In the genomic region with DNA sequence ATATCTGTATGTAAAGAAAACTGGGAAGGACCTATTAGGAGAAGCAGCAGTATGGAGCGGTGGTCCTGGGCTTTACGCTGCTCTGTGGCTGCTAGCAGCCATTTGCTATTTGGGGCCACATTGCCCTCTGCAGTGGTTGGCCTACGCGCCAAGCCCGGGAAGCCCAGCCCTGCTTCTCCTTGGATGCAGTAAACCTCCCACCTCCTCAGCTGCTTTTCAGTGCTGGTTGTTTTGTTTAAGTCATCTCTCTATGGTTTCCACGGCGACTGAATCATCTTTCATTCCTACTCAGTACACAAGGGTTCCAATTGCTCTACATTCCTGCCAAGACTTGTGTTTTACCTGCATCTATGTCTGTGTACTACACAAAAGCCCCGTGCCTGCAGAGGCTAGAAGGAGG, we compare ENCODE assay signal across 30 mouse cellular contexts. TPM values are rescaled to one million over a fixed set of nuclear protein-coding genes. Genes with fewer than 3 reads are reported as not detected.
DNase-seq lines count a peak whose midpoint lies in the region; ATAC-seq and TF ChIP-seq lines count a peak whose summit lies in the region.
"Had no signal": no experiment of that assay in that cellular context is flagged by ENCODE, and none has a peak within 500 bp of the region (broad histone marks: within the 10 kb centered on the region; RNA-seq: fewer than 3 reads in every experiment).

No protein-coding gene starts in this region.

- no peaks in the 10 kb centered on the region; the same call in 1 of the 2 replicates for H3K4me1 ChIP-seq in embryonic facial prominence, embryonic 14.5 days (ENCODE audit: control insufficient read depth, insufficient read depth, low read length)
- no peaks in the 10 kb centered on the region for H3K4me1 ChIP-seq in embryonic facial prominence, embryonic 10.5 days
- H3K4me1 ChIP-seq: hindbrain, embryonic 13.5 days; kidney, embryonic 15.5 days; limb, embryonic 15.5 days; liver, embryonic 13.5 days; midbrain, embryonic 10.5 days had no signal

- DNase-seq in embryonic facial prominence, embryonic 14.5 days (ENCODE audit: low spot score) = peak; percentile 21
- DNase-seq in embryonic facial prominence, embryonic 10.5 days (ENCODE audit: low spot score) = no peak
- peak in 1 of 2 experiments; percentile 39 for DNase-seq in left cerebral cortex, adult 2 months (ENCODE audit: extremely low spot score in 1 of 2, low spot score in 2 of 2)
- no peak for DNase-seq in left cerebral cortex, adult 11 months (ENCODE audit: low spot score)
- peak; percentile 63 for DNase-seq in R1 (ENCODE audit: low read depth, low spot score)
- peak; percentile 39 for DNase-seq in right cerebral cortex, postnatal 25 days
- no peak for DNase-seq in lung, adult 18-20 months
- DNase-seq in lung, postnatal 14 days = no peak
- DNase-seq: adrenal gland, postnatal 25 days; cerebellum, adult 2 months; cerebellum, postnatal 25 days; gastrocnemius, postnatal 36 days; heart, adult 18-20 months; heart, postnatal 36 days; kidney, adult 18-20 months; kidney, postnatal 25 days; liver, embryonic 13.5 days; lung, embryonic 14.5 days; thymus, adult 2 months; thymus, postnatal 36 days had no signal

- ATAC-seq in embryonic facial prominence, embryonic 14.5 days (ENCODE audit: low read depth) = 0 out of 2 replicates have a peak, but pooled peaks have one; percentile 33
- ATAC-seq: midbrain, embryonic 16.5 days; Patski had no signal

- no peak overlapping the region for H3K4me3 ChIP-seq in embryonic facial prominence, embryonic 14.5 days (ENCODE audit: low read depth, low read length)
- no peak overlapping the region for H3K4me3 ChIP-seq in embryonic facial prominence, embryonic 10.5 days
- no peak overlapping the region for H3K4me3 ChIP-seq in left cerebral cortex, adult 2 months
- H3K4me3 ChIP-seq: hindbrain, embryonic 13.5 days; kidney, embryonic 15.5 days; limb, embryonic 10.5 days; limb, embryonic 15.5 days; liver, embryonic 13.5 days; midbrain, embryonic 10.5 days had no signal

- no peaks in the 10 kb centered on the region for H3K9me3 ChIP-seq in embryonic facial prominence, embryonic 14.5 days (ENCODE audit: control insufficient read depth, low read length)
- no peaks in the 10 kb centered on the region for H3K9me3 ChIP-seq in embryonic facial prominence, embryonic 10.5 days
- H3K9me3 ChIP-seq: hindbrain, embryonic 13.5 days; kidney, embryonic 15.5 days; limb, embryonic 10.5 days; limb, embryonic 15.5 days; liver, embryonic 13.5 days; midbrain, embryonic 10.5 days had no signal

- TF ChIP-seq CTCF in left cerebral cortex, adult 2 months (IDR thresholded peaks at IDR 0.05) = no peak

- WGBS in embryonic facial prominence, embryonic 14.5 days = 86% methylated on average over 8 of the region's 8 CpGs
- 87% methylated on average over 8 of the region's 8 CpGs for WGBS in embryonic facial prominence, embryonic 10.5 days

- no peak overlapping the region for H3K4me2 ChIP-seq in embryonic facial prominence, embryonic 14.5 days (ENCODE audit: low read depth, low read length)
- H3K4me2 ChIP-seq: heart, embryonic 11.5 days; hindbrain, embryonic 13.5 days; kidney, embryonic 15.5 days; limb, embryonic 15.5 days; liver, embryonic 13.5 days; lung, embryonic 14.5 days had no signal

- no peaks in the 10 kb centered on the region for H3K27me3 ChIP-seq in embryonic facial prominence, embryonic 14.5 days (replicated peaks; ENCODE audit: control insufficient read depth, insufficient read depth, low read length)
- H3K27me3 ChIP-seq in embryonic facial prominence, embryonic 10.5 days (replicated peaks; ENCODE audit: low read depth, poor library complexity, severe bottlenecking) = no peaks in the 10 kb centered on the region
- H3K27me3 ChIP-seq: CH12.LX; hindbrain, embryonic 13.5 days; kidney, embryonic 15.5 days; limb, embryonic 15.5 days; liver, embryonic 13.5 days; Patski had no signal

- intact Hi-C loops in left cerebral cortex, adult 2 months (cut with DNase I) = no loop called here

- no peak overlapping the region for H3K9ac ChIP-seq in embryonic facial prominence, embryonic 14.5 days (ENCODE audit: low read depth, low read length)
- H3K9ac ChIP-seq: hindbrain, embryonic 13.5 days; kidney, embryonic 15.5 days; limb, embryonic 15.5 days; liver, embryonic 13.5 days; lung, embryonic 14.5 days had no signal

- peaks cover 50% of the 10 kb centered on the region for H3K36me3 ChIP-seq in embryonic facial prominence, embryonic 14.5 days (ENCODE audit: control insufficient read depth, insufficient read depth, low read length)
- peaks cover 26% of the 10 kb centered on the region for H3K36me3 ChIP-seq in embryonic facial prominence, embryonic 10.5 days (replicated peaks)

- H3K27ac ChIP-seq in embryonic facial prominence, embryonic 14.5 days (replicated peaks; ENCODE audit: low read depth, low read length) = no peak overlapping the region
- no peak overlapping the region for H3K27ac ChIP-seq in embryonic facial prominence, embryonic 10.5 days (replicated peaks)
- 0 out of 2 replicates have a peak overlapping the region, but pooled peaks have one; percentile 41 for H3K27ac ChIP-seq in left cerebral cortex, adult 2 months
- H3K27ac ChIP-seq: hindbrain, embryonic 13.5 days; kidney, embryonic 15.5 days; limb, embryonic 10.5 days; limb, embryonic 15.5 days; liver, embryonic 13.5 days; midbrain, embryonic 10.5 days; stomach, postnatal 0 days had no signal

RNA-seq across cellular contexts. Expression of a gene that starts 24.0 kb away (rescaled TPM):
- polyA plus RNA-seq in embryonic facial prominence, embryonic 14.5 days (2014; fragmentation: Nextera tagmentation; extraction: Ambion mirVana) = 202 and 215 TPM in 2 replicates
- polyA plus RNA-seq in embryonic facial prominence, embryonic 10.5 days (2016; fragmentation: Nextera tagmentation; extraction: Ambion mirVana) = 200 and 214 TPM in 2 replicates
- 100 to 1,000 TPM; 159 to 168 TPM for total RNA-seq in left cerebral cortex, adult 2 months (2021)

RNA-seq across cellular contexts. Expression of a gene that starts 50.8 kb away (rescaled TPM):
- polyA plus RNA-seq in embryonic facial prominence, embryonic 14.5 days (2014; fragmentation: Nextera tagmentation; extraction: Ambion mirVana) = 37.6 and 38.9 TPM in 2 replicates
- 17.3 and 17.4 TPM in 2 replicates for polyA plus RNA-seq in embryonic facial prominence, embryonic 10.5 days (2016; fragmentation: Nextera tagmentation; extraction: Ambion mirVana)
- total RNA-seq in left cerebral cortex, adult 2 months (2021) = 10 to 100 TPM; 34.5 to 36.6 TPM

Comparison
In these comparisons a context has a peak if more than half of its experiments do, and no peak if none do; other contexts are left out.
1. DNase-seq: peak in embryonic facial prominence, embryonic 14.5 days (single experiment), R1 (single experiment) and right cerebral cortex, postnatal 25 days (single experiment); none in embryonic facial prominence, embryonic 10.5 days (single experiment), left cerebral cortex, adult 11 months (single experiment), lung, adult 18-20 months (0 of 2) and lung, postnatal 14 days (single experiment).